Mouse (Mus musculus): ENCODE data around the gene Dbt. TPM values are rescaled to one million over a fixed set of nuclear protein-coding genes. Genes with fewer than 3 reads are reported as not detected.

The Dbt gene
- polyA plus RNA-seq, 1 experiment, result 41.9 TPM

- TF ChIP-seq POLR2A (IDR thresholded peaks at IDR 0.05; ENCODE audit: low read depth, low read length), result no peak
- TF ChIP-seq CTCF (conservative IDR thresholded peaks at IDR 0.05; ENCODE audit: insufficient read depth, insufficient read length, low read depth, low read length), result no peak
- H3K4me1 ChIP-seq (ENCODE audit: control insufficient read depth, insufficient read depth, low read length), result no peaks in the 10 kb centered on the region
- H3K27me3 ChIP-seq (replicated peaks; ENCODE audit: control insufficient read depth, insufficient read depth, low read length), result no peaks in the 10 kb centered on the region
- H3K4me3 ChIP-seq (ENCODE audit: insufficient read depth, low read depth, low read length), result no peak overlapping the region
- no peak for DNase-seq
- H3K36me3 ChIP-seq (ENCODE audit: control insufficient read depth, insufficient read depth, low read length), result no peaks in the 10 kb centered on the region
- no peak overlapping the region for H3K27ac ChIP-seq (ENCODE audit: insufficient read depth, low read depth, low read length)
- WGBS, result 46% methylated on average over 5 of the region's 5 CpGs
Observed at GRCm38 (mm10) chr3:116480937-116481336, 31.9 kb upstream of the Dbt start.

- Histone ChIP-seq H3K27ac (ENCODE audit: insufficient read depth, low read depth, low read length) (no peak overlapping the region), H3K4me3 (ENCODE audit: insufficient read depth, low read depth, low read length) (no peak overlapping the region), H3K36me3 (ENCODE audit: control insufficient read depth, insufficient read depth, low read length) (peaks cover 2% of the 10 kb centered on the region), H3K27me3 (replicated peaks; ENCODE audit: control insufficient read depth, insufficient read depth, low read length) (no peaks in the 10 kb centered on the region), H3K4me1 (ENCODE audit: control insufficient read depth, insufficient read depth, low read length) (no peaks in the 10 kb centered on the region)
- DNase-seq, result no peak
- TF ChIP-seq CTCF (conservative IDR thresholded peaks at IDR 0.05; ENCODE audit: insufficient read depth, insufficient read length, low read depth, low read length), result no peak
- no peak for TF ChIP-seq POLR2A (IDR thresholded peaks at IDR 0.05; ENCODE audit: low read depth, low read length)
- 81% methylated on average over 3 of the region's 3 CpGs for WGBS
Observed at GRCm38 (mm10) chr3:116482724-116483123, 30.1 kb upstream of the Dbt start.

GRCm38 (mm10) chr3:116483271-116483670, 29.6 kb upstream of the Dbt start:
- no peak for DNase-seq
- 82% methylated on average over 4 of the region's 4 CpGs for WGBS
- TF ChIP-seq CTCF (conservative IDR thresholded peaks at IDR 0.05; ENCODE audit: insufficient read depth, insufficient read length, low read depth, low read length) (no peak), POLR2A (IDR thresholded peaks at IDR 0.05; ENCODE audit: low read depth, low read length) (no peak)
- no peak overlapping the region for H3K27ac ChIP-seq (ENCODE audit: insufficient read depth, low read depth, low read length)
- H3K27me3 ChIP-seq (replicated peaks; ENCODE audit: control insufficient read depth, insufficient read depth, low read length), result no peaks in the 10 kb centered on the region
- H3K4me3 ChIP-seq (ENCODE audit: insufficient read depth, low read depth, low read length), result no peak overlapping the region
- peaks cover 4% of the 10 kb centered on the region for H3K36me3 ChIP-seq (ENCODE audit: control insufficient read depth, insufficient read depth, low read length)
- no peaks in the 10 kb centered on the region for H3K4me1 ChIP-seq (ENCODE audit: control insufficient read depth, insufficient read depth, low read length)

DNA sequence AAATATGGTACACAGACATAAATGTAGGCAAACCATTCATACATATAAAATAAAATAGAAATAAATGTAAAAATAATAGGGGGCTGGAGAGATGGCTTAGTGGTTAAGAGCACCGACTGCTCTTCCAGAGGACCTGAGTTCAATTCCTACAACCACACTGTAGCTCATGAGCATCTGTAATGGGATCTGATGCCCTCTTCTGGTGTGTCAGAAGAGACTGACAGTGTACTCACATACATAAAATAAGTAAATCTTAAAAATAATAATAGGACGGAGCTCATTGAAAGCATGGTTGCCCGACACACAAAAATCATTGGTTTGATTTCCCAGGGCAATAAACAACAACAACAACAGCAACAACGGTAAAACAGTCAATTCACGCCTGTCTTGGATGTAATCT, 21.9 kb upstream of the Dbt start:
- Histone ChIP-seq H3K4me3 (ENCODE audit: insufficient read depth, low read depth, low read length) (no peak overlapping the region), H3K27ac (ENCODE audit: insufficient read depth, low read depth, low read length) (no peak overlapping the region), H3K27me3 (replicated peaks; ENCODE audit: control insufficient read depth, insufficient read depth, low read length) (no peaks in the 10 kb centered on the region), H3K36me3 (ENCODE audit: control insufficient read depth, insufficient read depth, low read length) (peaks cover 13% of the 10 kb centered on the region), H3K4me1 (ENCODE audit: control insufficient read depth, insufficient read depth, low read length) (no peaks in the 10 kb centered on the region)
- 91% methylated on average over 5 of the region's 5 CpGs for WGBS
- TF ChIP-seq POLR2A (IDR thresholded peaks at IDR 0.05; ENCODE audit: low read depth, low read length) (no peak), CTCF (conservative IDR thresholded peaks at IDR 0.05; ENCODE audit: insufficient read depth, insufficient read length, low read depth, low read length) (no peak)
- DNase-seq, result no peak

GRCm38 (mm10) chr3:116491923-116492454, 20.9 kb upstream of the Dbt start:
- TF ChIP-seq POLR2A (IDR thresholded peaks at IDR 0.05; ENCODE audit: low read depth, low read length) (no peak), CTCF (conservative IDR thresholded peaks at IDR 0.05; ENCODE audit: insufficient read depth, insufficient read length, low read depth, low read length) (no peak)
- no peak overlapping the region for H3K27ac ChIP-seq (ENCODE audit: insufficient read depth, low read depth, low read length)
- no peaks in the 10 kb centered on the region for H3K27me3 ChIP-seq (replicated peaks; ENCODE audit: control insufficient read depth, insufficient read depth, low read length)
- WGBS, result 86% methylated on average over 1 of the region's 1 CpGs
- no peak for DNase-seq
- peaks cover 13% of the 10 kb centered on the region for H3K36me3 ChIP-seq (ENCODE audit: control insufficient read depth, insufficient read depth, low read length)
- no peak overlapping the region for H3K4me3 ChIP-seq (ENCODE audit: insufficient read depth, low read depth, low read length)
- no peaks in the 10 kb centered on the region for H3K4me1 ChIP-seq (ENCODE audit: control insufficient read depth, insufficient read depth, low read length)

GRCm38 (mm10) chr3:116493658-116494057, 19.2 kb upstream of the Dbt start:
- no peak for DNase-seq
- Histone ChIP-seq H3K27me3 (replicated peaks; ENCODE audit: control insufficient read depth, insufficient read depth, low read length) (no peaks in the 10 kb centered on the region), H3K4me1 (ENCODE audit: control insufficient read depth, insufficient read depth, low read length) (no peaks in the 10 kb centered on the region), H3K27ac (ENCODE audit: insufficient read depth, low read depth, low read length) (no peak overlapping the region), H3K4me3 (ENCODE audit: insufficient read depth, low read depth, low read length) (no peak overlapping the region), H3K36me3 (ENCODE audit: control insufficient read depth, insufficient read depth, low read length) (peaks cover 8% of the 10 kb centered on the region)
- 67% methylated on average over 5 of the region's 5 CpGs for WGBS
- TF ChIP-seq CTCF (conservative IDR thresholded peaks at IDR 0.05; ENCODE audit: insufficient read depth, insufficient read length, low read depth, low read length), result no peak
- no peak for TF ChIP-seq POLR2A (IDR thresholded peaks at IDR 0.05; ENCODE audit: low read depth, low read length)

DNA sequence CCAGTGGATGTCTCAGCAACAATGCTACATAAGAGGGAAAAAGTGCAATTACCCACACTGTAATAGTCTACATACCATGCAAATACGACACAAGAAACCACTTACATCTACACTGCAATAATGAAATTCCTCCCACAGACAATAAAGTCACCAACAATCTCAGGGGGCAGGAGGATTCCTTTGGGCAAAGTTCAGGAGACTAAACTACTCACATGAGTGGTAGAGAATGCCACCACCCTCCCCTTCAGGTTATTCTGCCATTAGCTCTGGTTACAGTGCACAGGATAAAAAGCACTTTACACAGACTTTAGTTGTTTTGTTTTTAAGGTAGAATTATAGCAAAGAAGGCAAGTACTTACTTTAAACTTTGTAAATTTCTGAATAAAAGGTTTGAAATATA, 17.2 kb upstream of the Dbt start:
- WGBS, result 58% methylated on average over 1 of the region's 1 CpGs
- TF ChIP-seq POLR2A (IDR thresholded peaks at IDR 0.05; ENCODE audit: low read depth, low read length), result no peak
- no peak for TF ChIP-seq CTCF (conservative IDR thresholded peaks at IDR 0.05; ENCODE audit: insufficient read depth, insufficient read length, low read depth, low read length)

More for the DNA sequence above, 17.2 kb upstream of the Dbt start:
- no peak overlapping the region for H3K27ac ChIP-seq (ENCODE audit: insufficient read depth, low read depth, low read length)
- DNase-seq, result peak; percentile 61
- no peak overlapping the region for H3K4me3 ChIP-seq (ENCODE audit: insufficient read depth, low read depth, low read length)
- H3K4me1 ChIP-seq (ENCODE audit: control insufficient read depth, insufficient read depth, low read length), result no peaks in the 10 kb centered on the region
- no peaks in the 10 kb centered on the region for H3K27me3 ChIP-seq (replicated peaks; ENCODE audit: control insufficient read depth, insufficient read depth, low read length)
- peaks cover 4% of the 10 kb centered on the region for H3K36me3 ChIP-seq (ENCODE audit: control insufficient read depth, insufficient read depth, low read length)

Measured in kidney, adult 2 months (tissue).